Mouse (Mus musculus): ENCODE measurements at regions not wholly inside any gene's neighbourhood (a gene's known extent, or its start where the extent isn't known, plus 50 kb on each side); places are given as distances from the start of the nearest gene placed in this dataset.

- no peak for DNase-seq (ENCODE audit: low read depth)
Measured at GRCm38 (mm10) chr11:7944373-7944772, 720.0 kb downstream of the Tns3 start.

- DNase-seq (ENCODE audit: low read depth) = no peak
Measured at GRCm38 (mm10) chr11:7933611-7934010, 719.9 kb upstream of the Igfbp3 start.

- DNase-seq (ENCODE audit: low read depth) = no peak
Measured at GRCm38 (mm10) chr11:7932638-7933037, 718.9 kb upstream of the Igfbp3 start.

GRCm38 (mm10) chr11:7931064-7931797 lies 717.5 kb upstream of the Igfbp3 start:
- no peak for DNase-seq (ENCODE audit: low read depth)

- no peak for DNase-seq (ENCODE audit: low read depth)
Measured at GRCm38 (mm10) chr11:7927676-7928075, 714.0 kb upstream of the Igfbp3 start.

GRCm38 (mm10) chr11:7912036-7912435 lies 698.3 kb upstream of the Igfbp3 start:
- no peak for DNase-seq (ENCODE audit: low read depth)

- DNase-seq (ENCODE audit: low read depth) = peak; percentile 30
Measured at GRCm38 (mm10) chr11:7900266-7900665, 686.5 kb upstream of the Igfbp3 start.

GRCm38 (mm10) chr11:7898204-7898603 lies 684.5 kb upstream of the Igfbp3 start:
- no peak for DNase-seq (ENCODE audit: low read depth)

GRCm38 (mm10) chr11:7880506-7880905 lies 666.8 kb upstream of the Igfbp3 start:
- no peak for DNase-seq (ENCODE audit: low read depth)

GRCm38 (mm10) chr11:7864116-7864515 lies 650.4 kb upstream of the Igfbp3 start:
- no peak for DNase-seq (ENCODE audit: low read depth)

- DNase-seq (ENCODE audit: low read depth) = no peak
Measured at GRCm38 (mm10) chr11:7863711-7864110, 650.0 kb upstream of the Igfbp3 start.

GRCm38 (mm10) chr11:7862547-7862946 lies 648.8 kb upstream of the Igfbp3 start:
- no peak for DNase-seq (ENCODE audit: low read depth)

GRCm38 (mm10) chr11:7852612-7853011 lies 638.9 kb upstream of the Igfbp3 start:
- no peak for DNase-seq (ENCODE audit: low read depth)

- DNase-seq (ENCODE audit: low read depth) = no peak
Measured at GRCm38 (mm10) chr11:7838311-7839237, 624.9 kb upstream of the Igfbp3 start.

GRCm38 (mm10) chr11:7837486-7837885 lies 623.8 kb upstream of the Igfbp3 start:
- no peak for DNase-seq (ENCODE audit: low read depth)

- no peak for DNase-seq (ENCODE audit: low read depth)
Measured at GRCm38 (mm10) chr11:7834151-7834550, 620.4 kb upstream of the Igfbp3 start.

GRCm38 (mm10) chr11:7832376-7832775 lies 618.7 kb upstream of the Igfbp3 start:
- no peak for DNase-seq (ENCODE audit: low read depth)

GRCm38 (mm10) chr11:7829770-7830169 lies 616.0 kb upstream of the Igfbp3 start:
- no peak for DNase-seq (ENCODE audit: low read depth)

GRCm38 (mm10) chr11:7828001-7828400 lies 614.3 kb upstream of the Igfbp3 start:
- no peak for DNase-seq (ENCODE audit: low read depth)

- no peak for DNase-seq (ENCODE audit: low read depth)
Measured at GRCm38 (mm10) chr11:7827402-7827801, 613.7 kb upstream of the Igfbp3 start.

- no peak for DNase-seq (ENCODE audit: low read depth)
Measured at GRCm38 (mm10) chr11:7815750-7816149, 602.0 kb upstream of the Igfbp3 start.

GRCm38 (mm10) chr11:7814556-7814955 lies 600.8 kb upstream of the Igfbp3 start:
- DNase-seq (ENCODE audit: low read depth) = no peak

GRCm38 (mm10) chr11:7812436-7812835 lies 598.7 kb upstream of the Igfbp3 start:
- no peak for DNase-seq (ENCODE audit: low read depth)
